In the genomic region with DNA sequence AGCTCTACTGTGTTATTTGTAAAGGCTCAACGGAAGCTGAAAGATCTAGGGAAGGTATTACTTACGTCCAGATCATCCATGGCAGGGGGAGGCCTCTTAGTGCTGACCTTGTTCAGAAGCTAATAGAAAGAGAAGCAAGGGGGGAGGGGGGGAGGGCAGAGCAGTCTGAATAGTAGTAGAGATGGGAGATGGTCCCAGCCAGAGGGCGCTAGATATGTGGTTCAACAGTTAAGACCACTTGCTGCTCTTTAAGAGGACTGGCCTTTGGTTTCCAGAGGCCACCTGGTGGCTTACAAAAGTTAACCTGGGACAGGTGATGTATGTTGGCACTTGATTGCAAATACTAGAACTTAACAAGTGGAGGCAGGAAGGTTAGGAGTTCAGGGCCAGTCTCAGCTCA, we compare ENCODE assay signal across 12 mouse cellular contexts. TPM values are rescaled to one million over a fixed set of nuclear protein-coding genes. Genes with fewer than 3 reads are reported as not detected.
DNase-seq lines count a peak whose midpoint lies in the region; ATAC-seq and TF ChIP-seq lines count a peak whose summit lies in the region.
"Had no signal": no experiment of that assay in that cellular context is flagged by ENCODE, and none has a peak within 500 bp of the region (broad histone marks: within the 10 kb centered on the region; RNA-seq: fewer than 3 reads in every experiment).

No protein-coding gene starts in this region.

- no peak overlapping the region for H3K4me3 ChIP-seq in kidney, embryonic 14.5 days (ENCODE audit: low read length)
- H3K4me3 ChIP-seq in midbrain, embryonic 14.5 days (replicated peaks; ENCODE audit: low read depth, low read length), result no peak overlapping the region
- H3K4me3 ChIP-seq in midbrain, embryonic 16.5 days (ENCODE audit: low read depth, low read length), result no peak overlapping the region
- no peak overlapping the region for H3K4me3 ChIP-seq in cerebellum, adult 2 months (replicated peaks; ENCODE audit: insufficient read depth, low read depth, low read length)
- H3K4me3 ChIP-seq: forebrain, embryonic 12.5 days; myocyte had no signal

- no peak for TF ChIP-seq POLR2A in cerebellum, adult 2 months (IDR thresholded peaks at IDR 0.05; ENCODE audit: borderline replicate concordance, insufficient read depth, low read length)

- TF ChIP-seq CTCF in cerebellum, adult 2 months (IDR thresholded peaks at IDR 0.05; ENCODE audit: borderline replicate concordance, insufficient read depth, low read depth, low read length), result no peak

- ATAC-seq in kidney, embryonic 14.5 days (ENCODE audit: low FRiP score, low TSS enrichment), result no peak
- no peak for ATAC-seq in midbrain, embryonic 14.5 days (ENCODE audit: low FRiP score, low TSS enrichment)
- no peak for ATAC-seq in midbrain, embryonic 16.5 days

- H3K36me3 ChIP-seq in kidney, embryonic 14.5 days (ENCODE audit: control insufficient read depth, insufficient read depth, low read length), result no peaks in the 10 kb centered on the region
- no peaks in the 10 kb centered on the region for H3K36me3 ChIP-seq in midbrain, embryonic 14.5 days (ENCODE audit: control insufficient read depth, insufficient read depth, low read length)
- no peaks in the 10 kb centered on the region for H3K36me3 ChIP-seq in midbrain, embryonic 16.5 days (ENCODE audit: control insufficient read depth, insufficient read depth, low read length)
- H3K36me3 ChIP-seq in splenic B cell, adult 2 months (ENCODE audit: control insufficient read depth, insufficient read depth, low read length, poor library complexity, severe bottlenecking), result no peaks in the 10 kb centered on the region
- H3K36me3 ChIP-seq: forebrain, embryonic 12.5 days had no signal

- peaks cover 12% of the 10 kb centered on the region for H3K4me1 ChIP-seq in kidney, embryonic 14.5 days (ENCODE audit: control insufficient read depth, insufficient read depth, low read length)
- peaks cover 13% of the 10 kb centered on the region; the same call in 1 of the 2 replicates for H3K4me1 ChIP-seq in midbrain, embryonic 14.5 days (ENCODE audit: control insufficient read depth, insufficient read depth, low read length)
- peaks cover 16% of the 10 kb centered on the region for H3K4me1 ChIP-seq in midbrain, embryonic 16.5 days (ENCODE audit: control insufficient read depth, insufficient read depth, low read length)
- peaks cover 4% of the 10 kb centered on the region for H3K4me1 ChIP-seq in cerebellum, adult 2 months (ENCODE audit: control insufficient read depth, insufficient read depth, low read length)

- DNase-seq in kidney, postnatal 14 days, result peak; percentile 26
- peak; percentile 21 for DNase-seq in midbrain, embryonic 14.5 days
- peak; percentile 30 for DNase-seq in brain, adult 2 months (ENCODE audit: low read depth, low spot score)
- DNase-seq in splenic B cell, adult 2 months (ENCODE audit: low read depth, low spot score), result peak; percentile 28
- no peak for DNase-seq in cerebellum, adult 2 months
- DNase-seq in left cerebral cortex, postnatal 25 days (ENCODE audit: low spot score in 2 of 2), result no peak
- DNase-seq: adrenal gland, adult 2 months; gastrocnemius, postnatal 36 days had no signal

- no peak overlapping the region for H3K9ac ChIP-seq in kidney, embryonic 14.5 days (ENCODE audit: low read depth, low read length)
- no peak overlapping the region for H3K9ac ChIP-seq in midbrain, embryonic 14.5 days (replicated peaks; ENCODE audit: low read length)
- H3K9ac ChIP-seq in midbrain, embryonic 16.5 days (ENCODE audit: low read depth, low read length), result no peak overlapping the region
- H3K9ac ChIP-seq: forebrain, embryonic 12.5 days had no signal

- intact Hi-C loops in left cerebral cortex, postnatal 25 days (cut with DNase I), result loop anchor here (10.0 kb wide), 1 partner anchor 325 kb away; a partner anchor contains a TSS

- H3K4me2 ChIP-seq in kidney, embryonic 14.5 days (replicated peaks; ENCODE audit: low read depth, low read length), result no peak overlapping the region
- no peak overlapping the region for H3K4me2 ChIP-seq in midbrain, embryonic 14.5 days (ENCODE audit: low read length)
- no peak overlapping the region for H3K4me2 ChIP-seq in midbrain, embryonic 16.5 days (ENCODE audit: low read length)
- H3K4me2 ChIP-seq: forebrain, embryonic 12.5 days had no signal

- no peaks in the 10 kb centered on the region for H3K9me3 ChIP-seq in kidney, embryonic 14.5 days (ENCODE audit: control insufficient read depth, low read length)
- no peaks in the 10 kb centered on the region for H3K9me3 ChIP-seq in midbrain, embryonic 14.5 days (ENCODE audit: control insufficient read depth, low read length)
- no peaks in the 10 kb centered on the region for H3K9me3 ChIP-seq in midbrain, embryonic 16.5 days (replicated peaks; ENCODE audit: control insufficient read depth, low read length, poor library complexity, severe bottlenecking)
- H3K9me3 ChIP-seq: forebrain, embryonic 12.5 days had no signal

- H3K27ac ChIP-seq in kidney, embryonic 14.5 days (ENCODE audit: low read depth, low read length), result no peak overlapping the region
- H3K27ac ChIP-seq in midbrain, embryonic 14.5 days (replicated peaks; ENCODE audit: low read depth, low read length), result no peak overlapping the region
- no peak overlapping the region for H3K27ac ChIP-seq in midbrain, embryonic 16.5 days (ENCODE audit: low read length)
- H3K27ac ChIP-seq in cerebellum, adult 2 months (ENCODE audit: insufficient read depth, low read length), result no peak overlapping the region
- H3K27ac ChIP-seq: forebrain, embryonic 12.5 days had no signal

- WGBS in kidney, embryonic 14.5 days, result 34% methylated on average over 3 of the region's 3 CpGs
- 25% methylated on average over 3 of the region's 3 CpGs for WGBS in midbrain, embryonic 14.5 days
- WGBS in midbrain, embryonic 16.5 days, result 22% methylated on average over 3 of the region's 3 CpGs
- 33% methylated on average over 3 of the region's 3 CpGs for WGBS in cerebellum, adult 2 months

- no peaks in the 10 kb centered on the region for H3K27me3 ChIP-seq in kidney, embryonic 14.5 days (ENCODE audit: control insufficient read depth, insufficient read depth, low read length)
- H3K27me3 ChIP-seq in midbrain, embryonic 14.5 days (ENCODE audit: control insufficient read depth, insufficient read depth, low read length), result no peaks in the 10 kb centered on the region
- H3K27me3 ChIP-seq in midbrain, embryonic 16.5 days (ENCODE audit: control insufficient read depth, insufficient read depth, low read depth, low read length), result no peaks in the 10 kb centered on the region
- no peaks in the 10 kb centered on the region for H3K27me3 ChIP-seq in splenic B cell, adult 2 months (ENCODE audit: control insufficient read depth, insufficient read depth, low read length, poor library complexity, severe bottlenecking)
- no peaks in the 10 kb centered on the region for H3K27me3 ChIP-seq in cerebellum, adult 2 months (ENCODE audit: control insufficient read depth, insufficient read depth, low read length)

RNA-seq across cellular contexts. Expression of a gene that starts 2.2 kb away (rescaled TPM):
- polyA plus RNA-seq in kidney, embryonic 14.5 days (2014; fragmentation: Nextera tagmentation; extraction: Ambion mirVana), result 85.2 and 99.0 TPM in 2 replicates
- polyA plus RNA-seq in midbrain, embryonic 14.5 days (2014; fragmentation: Nextera tagmentation; extraction: Ambion mirVana), result 90.7 and 101 TPM in 2 replicates
- polyA plus RNA-seq in midbrain, embryonic 16.5 days (2015; fragmentation: Nextera tagmentation; extraction: Ambion mirVana), result 96.2 and 98.2 TPM in 2 replicates
- 53.2 and 55.3 TPM in 2 replicates for polyA plus RNA-seq in cerebellum, adult 2 months (2012; rRNA removed)
- 10 to 100 TPM; 38.7 to 40.1 TPM for total RNA-seq in left cerebral cortex, postnatal 25 days (2021)

RNA-seq across cellular contexts. Expression of a gene that starts 5.0 kb away (rescaled TPM):
- polyA plus RNA-seq in kidney, embryonic 14.5 days (2014; fragmentation: Nextera tagmentation; extraction: Ambion mirVana), result 10.4 and 11.5 TPM in 2 replicates
- 7.5 and 7.6 TPM in 2 replicates for polyA plus RNA-seq in midbrain, embryonic 14.5 days (2014; fragmentation: Nextera tagmentation; extraction: Ambion mirVana)
- polyA plus RNA-seq in midbrain, embryonic 16.5 days (2015; fragmentation: Nextera tagmentation; extraction: Ambion mirVana), result 7.0 and 7.9 TPM in 2 replicates
- polyA plus RNA-seq in cerebellum, adult 2 months (2012; rRNA removed), result 2.9 and 3.1 TPM in 2 replicates
- 1 to 10 TPM; 5.9 to 6.6 TPM for total RNA-seq in left cerebral cortex, postnatal 25 days (2021)

RNA-seq across cellular contexts. Expression of a gene that starts 5.3 kb away (rescaled TPM):
- polyA plus RNA-seq in kidney, embryonic 14.5 days (2014; fragmentation: Nextera tagmentation; extraction: Ambion mirVana), result 8.2 and 16.1 TPM in 2 replicates
- polyA plus RNA-seq in midbrain, embryonic 14.5 days (2014; fragmentation: Nextera tagmentation; extraction: Ambion mirVana), result 21.1 and 23.1 TPM in 2 replicates
- 32.1 and 32.6 TPM in 2 replicates for polyA plus RNA-seq in midbrain, embryonic 16.5 days (2015; fragmentation: Nextera tagmentation; extraction: Ambion mirVana)
- 31.8 and 32.0 TPM in 2 replicates for polyA plus RNA-seq in cerebellum, adult 2 months (2012; rRNA removed)
- 10 to 100 TPM; 35.6 to 37.0 TPM for total RNA-seq in left cerebral cortex, postnatal 25 days (2021)

RNA-seq across cellular contexts. Expression of a gene that starts 5.5 kb away (rescaled TPM):
- 8.9 and 10.3 TPM in 2 replicates for polyA plus RNA-seq in kidney, embryonic 14.5 days (2014; fragmentation: Nextera tagmentation; extraction: Ambion mirVana)
- polyA plus RNA-seq in midbrain, embryonic 14.5 days (2014; fragmentation: Nextera tagmentation; extraction: Ambion mirVana), result 1.1 TPM in 2 replicates
- polyA plus RNA-seq in midbrain, embryonic 16.5 days (2015; fragmentation: Nextera tagmentation; extraction: Ambion mirVana), result 3.0 and 3.1 TPM in 2 replicates
- 1.2 and 1.8 TPM in 2 replicates for polyA plus RNA-seq in cerebellum, adult 2 months (2012; rRNA removed)
- total RNA-seq in left cerebral cortex, postnatal 25 days (2021), result 1 to 10 TPM; 4.0 to 6.0 TPM

RNA-seq across cellular contexts. Expression of a gene that starts 22.5 kb away (rescaled TPM):
- 430 and 578 TPM in 2 replicates for polyA plus RNA-seq in kidney, embryonic 14.5 days (2014; fragmentation: Nextera tagmentation; extraction: Ambion mirVana)
- polyA plus RNA-seq in midbrain, embryonic 14.5 days (2014; fragmentation: Nextera tagmentation; extraction: Ambion mirVana), result 301 and 329 TPM in 2 replicates
- polyA plus RNA-seq in midbrain, embryonic 16.5 days (2015; fragmentation: Nextera tagmentation; extraction: Ambion mirVana), result 185 and 220 TPM in 2 replicates
- polyA plus RNA-seq in cerebellum, adult 2 months (2012; rRNA removed), result 400 and 422 TPM in 2 replicates
- total RNA-seq in left cerebral cortex, postnatal 25 days (2021), result 10 to 100 TPM; 32.5 to 37.0 TPM

Comparison
In these comparisons a context has a peak if more than half of its experiments do, and no peak if none do; other contexts are left out.
1. DNase-seq: peak in kidney, postnatal 14 days (single experiment), midbrain, embryonic 14.5 days (single experiment), brain, adult 2 months (single experiment) and splenic B cell, adult 2 months (single experiment); none in cerebellum, adult 2 months (0 of 2) and left cerebral cortex, postnatal 25 days (0 of 2).